Mouse (Mus musculus) forebrain, embryonic 11.5 days (tissue): Measurements from ENCODE around the gene Krt86. TPM values are rescaled to one million over a fixed set of nuclear protein-coding genes. Genes with fewer than 3 reads are reported as not detected.

ENCODE experiments used
- ATAC-seq: fragments of 200-750 bp; cut with Nextera tagmentation; replicated peaks from 2 replicates; pipeline ENCODE4 v1.8.0; 2017; ENCODE audit warnings: moderate TSS enrichment; ENCODE audit not compliant: low FRiP score
- DNase-seq: peaks from one replicate; pipeline ENCODE4 v3.0.0-alpha.2; 2017; ENCODE audit warnings: low spot score
- H3K27ac ChIP-seq: fragments of 300-500 bp; sonication (generic); 2 replicates; pipeline ENCODE4 v1.5.1; 2014; ENCODE audit warnings: low read depth, low read length
- H3K27me3 ChIP-seq: fragments of 300-500 bp; sonication (generic); 2 replicates; pipeline ENCODE4 v1.6.1; 2014; ENCODE audit warnings: mild to moderate bottlenecking, low read length, mixed read lengths; ENCODE audit not compliant: control insufficient read depth, insufficient read depth
- H3K36me3 ChIP-seq: fragments of 300-500 bp; sonication (generic); 2 replicates; pipeline ENCODE4 v1.6.1; 2014; ENCODE audit warnings: mild to moderate bottlenecking, low read length, moderate library complexity, mixed read lengths; ENCODE audit not compliant: control insufficient read depth, insufficient read depth
- H3K4me1 ChIP-seq: fragments of 300-500 bp; sonication (generic); replicated peaks from 2 replicates; pipeline ENCODE4 v1.6.1; 2014; ENCODE audit warnings: low read length, mixed read lengths; ENCODE audit not compliant: control insufficient read depth, insufficient read depth
- H3K4me2 ChIP-seq: fragments of 300-500 bp; sonication (generic); 2 replicates; pipeline ENCODE4 v1.6.1; 2014; ENCODE audit warnings: low read depth, mild to moderate bottlenecking, low read length, moderate library complexity, mixed read lengths; ENCODE audit not compliant: severe bottlenecking
- H3K4me3 ChIP-seq: fragments of 300-500 bp; sonication (generic); 2 replicates; pipeline ENCODE4 v1.5.1; 2014; ENCODE audit warnings: low read depth, low read length
- H3K9ac ChIP-seq: fragments of 300-500 bp; sonication (generic); 2 replicates; pipeline ENCODE4 v1.6.1; 2014; ENCODE audit warnings: low read length
- H3K9me3 ChIP-seq: fragments of 300-500 bp; sonication (generic); 2 replicates; pipeline ENCODE4 v1.6.1; 2016; ENCODE audit warnings: low read length, mixed read lengths; ENCODE audit not compliant: control insufficient read depth
- WGBS: fragments of 180-500 bp; shearing (Covaris S2); extraction: QIAGEN DNeasy Blood & Tissue Kit; methylation state at CpG from one replicate; pipeline ENCODE4 v1.1.7; 2014; 5-methylcytosine and 5-hydroxymethylcytosine counted together
- polyA plus RNA-seq: library from polyadenylated mRNA; unstranded; fragments of >200 nt; fragmentation: Nextera tagmentation; extraction: Ambion mirVana; gene quantifications from 2 replicates; pipeline ENCODE4 v1.2.1, GENCODE M21; 2014

The Krt86 gene
- polyA plus RNA-seq, 1 experiment from 2014 or later = not detected

- DNase-seq (peak; percentile 54), ATAC-seq (no peak)
- 34% methylated on average over 11 of the region's 11 CpGs for WGBS
- Histone ChIP-seq H3K4me3 (peak overlapping the region; percentile 12; the same call in 1 of the 2 replicates), H3K9me3 (no peaks in the 10 kb centered on the region), H3K9ac (peak overlapping the region; percentile 27; the same call in 1 of the 2 replicates), H3K4me2 (peak overlapping the region; percentile 48), H3K4me1 (no peaks in the 10 kb centered on the region; the same call in 1 of the 2 replicates), H3K36me3 (no peaks in the 10 kb centered on the region), H3K27ac (no peak overlapping the region), H3K27me3 (no peaks in the 10 kb centered on the region)
These were observed 6.4 kb downstream of the Krt86 start for GRCm38 (mm10) chr15:101479666-101480060.

- H3K9ac ChIP-seq = no peak overlapping the region
- H3K27me3 ChIP-seq = no peaks in the 10 kb centered on the region
- H3K4me1 ChIP-seq = no peaks in the 10 kb centered on the region; the same call in 1 of the 2 replicates
- no peaks in the 10 kb centered on the region for H3K9me3 ChIP-seq
- no peak overlapping the region for H3K4me3 ChIP-seq
- ATAC-seq = no peak
- H3K4me2 ChIP-seq = no peak overlapping the region
- H3K27ac ChIP-seq = no peak overlapping the region
- 36% methylated on average over 4 of the region's 4 CpGs for WGBS
- DNase-seq = no peak
- no peaks in the 10 kb centered on the region for H3K36me3 ChIP-seq
These were observed 8.8 kb downstream of the Krt86 start for GRCm38 (mm10) chr15:101482056-101482455.

GRCm38 (mm10) chr15:101483646-101484045 lies 10.4 kb downstream of the Krt86 start:
- ATAC-seq (no peak), DNase-seq (no peak)
- H3K4me3 ChIP-seq = no peak overlapping the region
- no peaks in the 10 kb centered on the region for H3K36me3 ChIP-seq
- H3K27me3 ChIP-seq = no peaks in the 10 kb centered on the region
- no peaks in the 10 kb centered on the region; the same call in 1 of the 2 replicates for H3K4me1 ChIP-seq
- no peak overlapping the region for H3K4me2 ChIP-seq
- H3K9ac ChIP-seq = no peak overlapping the region
- H3K27ac ChIP-seq = no peak overlapping the region
- 57% methylated on average over 1 of the region's 1 CpGs for WGBS
- no peaks in the 10 kb centered on the region for H3K9me3 ChIP-seq

- WGBS = 83% methylated on average over 1 of the region's 1 CpGs
- DNase-seq = no peak
- no peak overlapping the region for H3K4me2 ChIP-seq
- no peaks in the 10 kb centered on the region for H3K9me3 ChIP-seq
- no peak overlapping the region for H3K4me3 ChIP-seq
- H3K27me3 ChIP-seq = no peaks in the 10 kb centered on the region
- no peak overlapping the region for H3K27ac ChIP-seq
- H3K4me1 ChIP-seq = no peaks in the 10 kb centered on the region
- no peak for ATAC-seq
- no peaks in the 10 kb centered on the region for H3K36me3 ChIP-seq
- H3K9ac ChIP-seq = no peak overlapping the region
These were observed 11.7 kb downstream of the Krt86 start for GRCm38 (mm10) chr15:101484939-101485338.

GRCm38 (mm10) chr15:101485911-101486635 lies 12.8 kb downstream of the Krt86 start:
- no peak for DNase-seq
- 83% methylated on average over 11 of the region's 11 CpGs for WGBS
- no peak overlapping the region for H3K27ac ChIP-seq

GRCm38 (mm10) chr15:101491431-101491830 lies 18.2 kb downstream of the Krt86 start, which contains the start of gene Krt83:
TSS of gene Krt83 (minus strand) at chr15:101491512.
- Histone ChIP-seq H3K4me1 (no peaks in the 10 kb centered on the region), H3K27ac (no peak within 1 kb of the TSS), H3K4me3 (no peak within 1 kb of the TSS), H3K27me3 (no peaks in the 10 kb centered on the region), H3K36me3 (no peaks in the 10 kb centered on the region), H3K4me2 (no peak within 1 kb of the TSS), H3K9ac (no peak within 1 kb of the TSS), H3K9me3 (no peaks in the 10 kb centered on the region)
- ATAC-seq (no peak), DNase-seq (no peak)
- 73% methylated on average over 6 of the region's 6 CpGs for WGBS

More at GRCm38 (mm10) chr15:101485911-101486635, 12.8 kb downstream of the Krt86 start:
- no peak for ATAC-seq
- no peaks in the 10 kb centered on the region for H3K9me3 ChIP-seq
- H3K36me3 ChIP-seq = no peaks in the 10 kb centered on the region
- H3K4me3 ChIP-seq = no peak overlapping the region
- H3K27me3 ChIP-seq = no peaks in the 10 kb centered on the region
- no peak overlapping the region for H3K9ac ChIP-seq
- H3K4me1 ChIP-seq = no peaks in the 10 kb centered on the region
- no peak overlapping the region for H3K4me2 ChIP-seq

GRCm38 (mm10) chr15:101492718-101493117 lies 19.4 kb downstream of the Krt86 start:
- Histone ChIP-seq H3K4me2 (no peak overlapping the region), H3K9ac (no peak overlapping the region), H3K36me3 (no peaks in the 10 kb centered on the region), H3K4me1 (no peaks in the 10 kb centered on the region), H3K27ac (no peak overlapping the region), H3K4me3 (no peak overlapping the region), H3K27me3 (no peaks in the 10 kb centered on the region), H3K9me3 (no peaks in the 10 kb centered on the region)
- no peak for ATAC-seq
- DNase-seq = no peak
- 80% methylated on average over 8 of the region's 8 CpGs for WGBS

GRCm38 (mm10) chr15:101493713-101494112 lies 20.4 kb downstream of the Krt86 start:
- H3K27me3 ChIP-seq = no peaks in the 10 kb centered on the region

GRCm38 (mm10) chr15:101494203-101494602 lies 20.9 kb downstream of the Krt86 start:
- 81% methylated on average over 1 of the region's 1 CpGs for WGBS
- Histone ChIP-seq H3K4me1 (no peaks in the 10 kb centered on the region), H3K4me3 (no peak overlapping the region), H3K27me3 (no peaks in the 10 kb centered on the region), H3K9ac (no peak overlapping the region), H3K4me2 (no peak overlapping the region), H3K36me3 (no peaks in the 10 kb centered on the region), H3K9me3 (no peaks in the 10 kb centered on the region), H3K27ac (no peak overlapping the region)
- no peak for DNase-seq
- no peak for ATAC-seq

More at GRCm38 (mm10) chr15:101493713-101494112, 20.4 kb downstream of the Krt86 start:
- Histone ChIP-seq H3K27ac (no peak overlapping the region), H3K4me3 (no peak overlapping the region), H3K9me3 (no peaks in the 10 kb centered on the region), H3K4me2 (no peak overlapping the region), H3K4me1 (no peaks in the 10 kb centered on the region), H3K9ac (no peak overlapping the region), H3K36me3 (no peaks in the 10 kb centered on the region)
- no peak for DNase-seq
- ATAC-seq = no peak
- 85% methylated on average over 6 of the region's 6 CpGs for WGBS
